Mouse (Mus musculus) heart, postnatal 4 days (tissue): ENCODE measurements at regions not wholly inside any gene's neighbourhood (a gene's known extent, or its start where the extent isn't known, plus 50 kb on each side); places are given as distances from the start of the nearest gene placed in this dataset.

Experiments used
- DNase-seq: peaks from one replicate; pipeline ENCODE4 v3.0.0; 2021

DNA sequence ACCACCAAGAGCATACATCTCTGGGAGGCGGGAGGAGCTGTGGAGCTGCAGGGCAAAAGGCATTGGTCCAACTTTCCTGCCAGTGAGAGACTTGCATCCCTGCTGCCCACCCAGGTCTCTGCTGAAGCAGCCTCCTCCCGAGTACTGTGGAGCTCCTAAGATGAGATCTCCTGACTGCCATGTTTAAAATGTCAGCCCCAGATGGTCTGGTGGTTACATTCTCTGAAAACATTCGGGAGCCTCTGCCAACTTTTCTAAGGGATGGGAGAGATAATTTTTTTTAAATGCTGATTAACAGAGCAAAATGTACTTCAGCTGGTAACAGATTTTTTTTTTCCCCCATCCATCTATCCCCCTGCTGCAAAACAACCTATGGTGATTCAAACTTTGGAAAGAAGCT, 88.4 kb upstream of the Opcml start:
- DNase-seq, result no peak

DNA sequence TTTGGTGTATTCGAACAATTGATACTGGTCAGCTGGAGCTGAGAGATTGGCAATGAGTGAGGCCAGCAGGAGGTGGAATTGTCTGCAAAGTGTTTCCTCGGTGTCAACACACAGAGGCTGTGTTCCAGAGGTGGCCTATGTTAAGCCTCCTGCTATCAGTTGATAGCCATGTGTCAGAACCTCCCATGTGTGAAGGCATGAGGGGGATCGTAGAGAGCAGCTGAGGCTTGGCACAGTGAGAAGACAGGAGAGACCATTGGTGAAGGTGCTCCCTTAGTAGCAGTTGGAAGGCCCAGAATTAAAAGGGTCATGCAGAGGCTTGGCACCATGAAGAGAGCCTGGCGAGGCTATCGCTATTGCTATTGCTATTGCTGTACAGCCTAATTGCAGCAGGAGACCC, 86.6 kb upstream of the Opcml start:
- peak; percentile 10 for DNase-seq

DNA sequence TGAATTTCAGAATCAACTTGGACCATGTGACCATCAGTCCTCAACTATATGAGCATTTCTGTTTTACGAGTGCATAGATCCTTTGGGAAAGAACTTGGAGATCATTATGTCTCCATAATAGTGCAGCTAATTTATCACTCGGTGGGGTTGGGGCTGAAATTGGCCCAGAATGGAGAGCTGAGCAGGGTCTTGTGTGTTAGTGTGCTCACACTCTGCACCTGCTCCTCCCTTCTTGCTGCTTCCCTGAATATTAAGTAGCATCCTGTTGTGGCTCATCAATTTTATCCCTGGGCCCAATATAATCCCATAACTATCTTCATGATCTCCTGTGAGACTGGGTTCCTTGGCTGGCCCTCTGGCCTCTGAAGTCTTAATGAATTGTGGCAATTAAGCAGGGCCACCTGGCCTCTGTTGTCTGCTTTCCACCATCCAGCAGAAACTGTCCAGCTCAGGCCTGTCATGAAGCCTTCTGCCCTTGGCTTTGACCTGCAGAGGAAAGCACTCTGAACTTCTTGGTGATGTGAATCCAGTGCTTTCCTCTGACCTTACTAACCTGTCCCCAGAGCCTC, 66.7 kb upstream of the Opcml start:
- DNase-seq, result no peak

DNA sequence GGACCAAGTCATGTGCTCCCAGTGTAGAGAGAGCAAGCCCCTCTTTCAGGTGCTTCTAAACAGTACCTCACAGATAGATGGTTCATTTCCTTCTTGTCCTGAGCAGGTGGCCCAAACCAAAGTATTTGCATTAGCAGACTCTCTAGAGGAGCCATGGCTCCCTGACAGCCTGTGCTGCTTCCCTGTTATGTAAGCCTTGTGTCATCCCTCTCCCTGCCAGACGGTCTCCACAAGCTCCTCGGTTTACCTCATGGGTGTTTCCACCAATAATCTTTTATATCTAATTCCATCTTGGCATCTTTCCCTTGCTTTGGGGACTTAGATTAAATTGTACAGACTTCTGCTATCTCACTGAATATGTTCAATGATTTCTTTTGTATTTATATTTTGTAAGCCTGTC, 66.0 kb upstream of the Opcml start:
- DNase-seq, result no peak

DNA sequence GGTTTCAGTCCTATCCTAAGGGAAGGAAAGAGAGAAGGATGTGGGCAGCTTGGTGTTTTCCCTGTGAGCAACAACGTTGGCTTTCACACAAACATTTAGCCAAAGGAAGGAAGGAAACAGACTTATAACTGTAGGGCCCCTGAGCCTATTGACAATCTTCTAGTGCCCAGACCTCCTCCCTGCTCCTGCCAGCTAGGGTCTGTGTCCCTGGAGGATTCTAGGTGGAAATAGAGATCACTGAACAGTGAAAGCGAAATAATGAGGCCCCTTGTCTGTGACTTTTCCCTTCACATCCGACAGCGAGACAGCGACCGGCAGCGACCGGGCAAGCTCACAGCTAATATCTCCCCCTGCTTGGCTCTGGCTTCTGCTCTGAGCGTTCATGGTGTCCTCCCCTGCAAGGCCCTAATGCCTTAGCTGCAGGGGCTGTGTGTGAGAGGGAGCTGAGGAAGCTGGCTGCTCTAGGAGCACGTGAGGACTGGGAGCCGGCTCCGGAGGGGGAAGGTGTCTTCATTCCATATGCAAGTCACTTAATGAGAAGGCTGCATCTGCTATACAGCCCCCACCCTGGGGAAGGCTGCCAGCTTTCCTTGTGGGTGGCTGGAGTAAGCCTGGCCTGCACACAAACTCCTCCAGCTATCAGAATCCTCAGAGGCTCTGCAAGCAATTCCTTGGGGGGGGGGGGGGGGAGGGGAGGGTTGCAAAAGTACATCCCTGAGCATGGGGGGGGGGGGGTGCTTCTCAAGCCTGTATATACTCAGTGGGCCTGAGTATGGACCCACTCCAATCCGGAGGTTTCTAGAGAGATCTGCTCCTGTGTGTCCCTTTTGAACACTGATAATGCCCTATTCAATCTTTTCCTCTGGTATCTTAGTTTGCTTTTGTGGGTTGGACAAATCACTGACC, 61.7 kb upstream of the Opcml start:
- peak; percentile 27 for DNase-seq

DNA sequence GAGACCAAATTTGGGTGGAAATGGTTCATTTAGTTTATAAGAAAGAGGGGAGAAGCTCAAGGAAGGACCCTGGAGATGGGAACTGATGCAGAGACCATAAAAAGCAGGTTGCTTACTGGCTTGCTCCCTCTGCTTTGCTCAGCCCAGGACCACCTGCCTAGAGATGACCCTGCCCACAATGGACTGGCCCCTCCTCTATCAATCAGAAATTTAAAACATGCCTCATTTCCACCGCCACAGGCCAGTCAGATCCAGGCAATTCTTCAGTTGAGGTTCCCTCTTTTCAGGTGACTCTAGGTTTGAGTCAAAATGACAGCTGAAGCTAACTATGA, 61.1 kb upstream of the Opcml start:
- DNase-seq, result no peak

DNA sequence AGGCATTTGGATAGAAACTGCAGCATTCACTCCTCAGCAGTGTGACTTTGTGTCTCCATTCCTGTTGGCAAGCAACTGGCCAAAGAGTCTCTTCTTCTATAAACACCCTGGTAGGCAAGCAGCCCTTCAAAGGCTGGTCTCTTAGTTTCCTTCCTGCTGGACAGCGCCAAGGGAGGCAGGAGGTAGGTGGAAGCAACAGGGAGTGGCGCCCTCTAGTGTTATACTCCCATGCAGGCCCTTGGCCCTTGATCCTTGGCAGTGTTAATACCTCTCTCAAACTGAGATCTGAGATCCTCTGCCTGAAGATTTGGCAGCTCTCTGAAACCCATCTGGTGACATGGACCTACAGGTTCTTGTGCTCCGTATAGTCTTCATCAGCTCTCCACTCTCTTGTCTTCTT, 51.3 kb upstream of the Opcml start:
- peak; percentile 69 for DNase-seq
